20 mouse cellular contexts compared by ENCODE assay signal in the genomic region with DNA sequence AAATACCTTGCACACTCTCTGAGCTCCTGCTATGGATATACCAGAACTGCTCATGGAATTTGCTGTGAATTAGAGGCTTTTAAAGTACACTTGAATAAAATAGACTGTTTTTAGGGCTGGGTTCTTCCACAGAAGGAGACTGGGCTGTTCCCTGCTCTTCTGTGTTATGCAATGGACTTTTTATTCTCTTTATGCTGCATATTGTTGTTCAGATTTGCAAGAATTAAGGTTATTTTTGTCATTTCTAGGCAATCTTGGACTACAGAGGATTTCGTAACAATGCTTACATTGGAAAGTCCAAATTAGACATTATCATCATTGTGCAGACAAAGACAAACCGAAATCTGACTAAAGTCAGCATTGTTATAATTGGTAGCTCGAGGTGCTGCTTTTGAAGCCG.
"Had no signal": no experiment of that assay in that cellular context is flagged by ENCODE, and none has a peak within 500 bp of the region (broad histone marks: within the 10 kb centered on the region; RNA-seq: fewer than 3 reads in every experiment).

No protein-coding gene starts in this region.

- H3K4me1 ChIP-seq: lung, embryonic 15.5 days; megakaryocyte, embryonic 14.5 days; midbrain, embryonic 12.5 days; neural tube, embryonic 13.5 days; neural tube, embryonic 15.5 days; stomach, embryonic 15.5 days had no signal

- H3K4me3 ChIP-seq: lung, embryonic 15.5 days; megakaryocyte, embryonic 14.5 days; midbrain, embryonic 12.5 days; myocyte; neural tube, embryonic 13.5 days; neural tube, embryonic 15.5 days; stomach, embryonic 15.5 days had no signal

- H3K9me3 ChIP-seq: lung, embryonic 15.5 days; megakaryocyte, embryonic 14.5 days; midbrain, embryonic 12.5 days; neural tube, embryonic 13.5 days; neural tube, embryonic 15.5 days; stomach, embryonic 15.5 days had no signal

- DNase-seq: liver, postnatal 0 days; lung, adult 2 months; lung, postnatal 14 days; lung, postnatal 36 days; midbrain, embryonic 14.5 days; right cerebral cortex, postnatal 14 days; thymus, adult 18-20 months; thymus, postnatal 14 days; thymus, postnatal 36 days had no signal

- ATAC-seq: liver, postnatal 0 days; lung, postnatal 0 days; midbrain, embryonic 16.5 days had no signal

- H3K4me2 ChIP-seq: lung, embryonic 15.5 days; midbrain, embryonic 12.5 days; neural tube, embryonic 13.5 days; neural tube, embryonic 15.5 days; stomach, embryonic 15.5 days had no signal

- H3K9ac ChIP-seq: liver, postnatal 0 days; lung, embryonic 15.5 days; midbrain, embryonic 12.5 days; neural tube, embryonic 13.5 days; neural tube, embryonic 15.5 days; stomach, embryonic 15.5 days had no signal

- H3K27me3 ChIP-seq: lung, embryonic 15.5 days; megakaryocyte, embryonic 14.5 days; midbrain, embryonic 12.5 days; neural tube, embryonic 13.5 days; neural tube, embryonic 15.5 days; stomach, embryonic 15.5 days had no signal

- H3K27ac ChIP-seq: lung, embryonic 15.5 days; macrophage; midbrain, embryonic 12.5 days; neural tube, embryonic 13.5 days; neural tube, embryonic 15.5 days; stomach, embryonic 15.5 days; stomach, postnatal 0 days had no signal

- H3K36me3 ChIP-seq: lung, embryonic 15.5 days; midbrain, embryonic 12.5 days; neural tube, embryonic 13.5 days; neural tube, embryonic 15.5 days; stomach, embryonic 15.5 days had no signal
